Mouse (Mus musculus): ENCODE results near the gene Dtnb. TPM values are rescaled to one million over a fixed set of nuclear protein-coding genes. Genes with fewer than 3 reads are reported as not detected.

Dtnb gene
- polyA plus RNA-seq, 1 experiment: 15.9 TPM

DNA sequence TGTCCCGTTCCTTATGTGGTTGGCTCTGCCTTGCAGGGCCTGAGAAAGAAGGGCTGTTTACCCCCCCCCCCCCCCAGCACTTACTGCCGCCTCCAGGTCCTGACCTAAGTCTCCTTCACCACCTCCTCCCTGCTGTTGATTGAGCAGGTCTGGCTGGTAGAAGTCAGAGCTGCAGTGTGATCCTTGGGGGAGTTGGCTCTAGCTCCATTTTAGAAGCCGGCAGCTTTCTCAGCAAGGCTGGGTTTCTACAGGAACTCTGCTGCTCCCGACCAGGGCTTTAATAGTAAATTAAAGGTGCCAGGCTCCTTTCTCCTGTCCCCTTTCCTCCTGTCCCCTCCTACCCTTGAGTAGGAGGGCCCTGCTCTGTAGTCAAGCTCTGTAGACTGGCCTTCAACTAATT is 238.3 kb downstream of the Dtnb start:
- H3K27ac ChIP-seq (ENCODE audit: insufficient read depth, low read depth, low read length): no peak overlapping the region
- H3K27me3 ChIP-seq (ENCODE audit: control insufficient read depth, insufficient read depth, low read length): no peaks in the 10 kb centered on the region
- H3K4me3 ChIP-seq (ENCODE audit: low read depth, low read length): no peak overlapping the region
- TF ChIP-seq POLR2A (IDR thresholded peaks at IDR 0.05; ENCODE audit: low read depth, low read length): no peak
- no peak for TF ChIP-seq CTCF (IDR thresholded peaks at IDR 0.05; ENCODE audit: extremely low read depth, insufficient read length, insufficient replicate concordance, low read depth, low read length)
- no peaks in the 10 kb centered on the region for H3K36me3 ChIP-seq (ENCODE audit: control insufficient read depth, insufficient read depth, low read length)
- peaks cover 22% of the 10 kb centered on the region for H3K4me1 ChIP-seq (ENCODE audit: control insufficient read depth, insufficient read depth, insufficient read length, low read length)
- 56% methylated on average over 4 of the region's 4 CpGs for WGBS

DNA sequence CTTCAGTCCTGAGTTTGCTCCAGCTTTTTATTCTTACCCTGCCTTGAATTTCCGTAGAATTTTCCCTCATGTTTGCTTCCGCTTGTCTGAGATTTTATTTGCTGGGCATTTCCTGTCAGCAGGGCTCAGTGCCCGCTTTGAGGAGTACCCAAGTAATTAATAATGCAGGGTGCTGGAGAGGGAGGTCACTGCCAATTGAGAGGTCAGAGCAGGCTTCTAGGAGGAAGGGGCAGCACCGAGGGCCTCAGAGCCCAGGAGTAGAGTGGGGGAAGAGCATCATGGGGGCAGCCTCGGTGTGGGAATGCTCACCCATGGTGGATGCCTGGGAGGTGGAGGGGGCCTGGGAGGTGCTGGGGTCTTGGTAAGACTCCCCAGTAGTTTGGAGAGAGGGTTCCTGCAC is 239.4 kb downstream of the Dtnb start:
- H3K27me3 ChIP-seq (ENCODE audit: control insufficient read depth, insufficient read depth, low read length): no peaks in the 10 kb centered on the region
- H3K27ac ChIP-seq (ENCODE audit: insufficient read depth, low read depth, low read length): no peak overlapping the region
- H3K36me3 ChIP-seq (ENCODE audit: control insufficient read depth, insufficient read depth, low read length): no peaks in the 10 kb centered on the region
- TF ChIP-seq CTCF (IDR thresholded peaks at IDR 0.05; ENCODE audit: extremely low read depth, insufficient read length, insufficient replicate concordance, low read depth, low read length): no peak
- TF ChIP-seq POLR2A (IDR thresholded peaks at IDR 0.05; ENCODE audit: low read depth, low read length): no peak
- peaks cover 18% of the 10 kb centered on the region for H3K4me1 ChIP-seq (ENCODE audit: control insufficient read depth, insufficient read depth, insufficient read length, low read length)
- 38% methylated on average over 5 of the region's 5 CpGs for whole genome bisulfite sequencing
- H3K4me3 ChIP-seq (ENCODE audit: low read depth, low read length): no peak overlapping the region

DNA sequence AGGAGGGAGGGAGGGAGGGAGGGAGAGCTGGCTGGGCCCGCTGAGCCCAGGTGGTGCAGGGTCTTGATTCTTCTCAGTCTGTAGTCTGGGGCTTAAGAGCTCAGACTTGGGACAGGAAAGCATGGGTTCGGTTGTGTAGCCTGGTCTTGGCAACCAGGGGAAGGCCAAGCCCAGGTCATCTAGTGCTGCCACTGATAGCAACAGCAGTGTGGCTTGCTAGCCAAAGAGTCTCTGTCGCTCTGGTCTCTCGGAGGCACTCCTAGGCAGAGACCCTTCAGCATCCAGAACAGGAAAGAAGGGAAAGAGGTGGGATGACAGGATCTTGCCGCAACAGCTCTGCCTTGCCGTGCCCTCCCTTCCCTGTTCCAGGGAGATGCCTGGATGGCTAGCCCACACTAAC is 240.1 kb downstream of the Dtnb start:
- no peaks in the 10 kb centered on the region for H3K36me3 ChIP-seq (ENCODE audit: control insufficient read depth, insufficient read depth, low read length)
- 63% methylated on average over 6 of the region's 6 CpGs for WGBS
- no peak overlapping the region for H3K27ac ChIP-seq (ENCODE audit: insufficient read depth, low read depth, low read length)
- peaks cover 23% of the 10 kb centered on the region for H3K4me1 ChIP-seq (ENCODE audit: control insufficient read depth, insufficient read depth, insufficient read length, low read length)
- TF ChIP-seq CTCF (IDR thresholded peaks at IDR 0.05; ENCODE audit: extremely low read depth, insufficient read length, insufficient replicate concordance, low read depth, low read length): no peak
- TF ChIP-seq POLR2A (IDR thresholded peaks at IDR 0.05; ENCODE audit: low read depth, low read length): no peak
- no peaks in the 10 kb centered on the region for H3K27me3 ChIP-seq (ENCODE audit: control insufficient read depth, insufficient read depth, low read length)
- H3K4me3 ChIP-seq (ENCODE audit: low read depth, low read length): no peak overlapping the region

DNA sequence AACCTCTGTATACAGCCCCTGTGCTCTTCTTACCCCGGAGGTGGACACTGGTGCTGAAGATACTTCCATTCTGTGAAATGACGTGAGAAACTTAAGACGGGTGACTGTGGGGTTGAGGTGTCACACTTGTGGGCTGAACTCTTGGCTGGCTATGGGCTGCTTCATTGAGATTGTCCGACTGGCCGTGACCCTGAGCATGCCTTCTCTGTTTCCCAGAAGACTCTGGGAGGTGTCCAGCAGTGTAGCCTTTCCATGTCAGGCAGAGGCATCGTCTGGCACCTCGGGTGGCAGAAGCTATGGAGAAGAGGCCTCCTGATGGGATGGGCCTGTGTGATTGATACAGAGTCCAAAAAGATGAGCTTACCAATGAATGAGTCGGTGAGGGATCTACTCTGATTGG is 241.0 kb downstream of the Dtnb start:
- H3K4me3 ChIP-seq (ENCODE audit: low read depth, low read length): no peak overlapping the region
- 73% methylated on average over 8 of the region's 8 CpGs for WGBS
- H3K27me3 ChIP-seq (ENCODE audit: control insufficient read depth, insufficient read depth, low read length): no peaks in the 10 kb centered on the region
- TF ChIP-seq POLR2A (IDR thresholded peaks at IDR 0.05; ENCODE audit: low read depth, low read length): no peak
- no peak for TF ChIP-seq CTCF (IDR thresholded peaks at IDR 0.05; ENCODE audit: extremely low read depth, insufficient read length, insufficient replicate concordance, low read depth, low read length)
- H3K36me3 ChIP-seq (ENCODE audit: control insufficient read depth, insufficient read depth, low read length): no peaks in the 10 kb centered on the region
- H3K27ac ChIP-seq (ENCODE audit: insufficient read depth, low read depth, low read length): no peak overlapping the region
- peaks cover 30% of the 10 kb centered on the region for H3K4me1 ChIP-seq (ENCODE audit: control insufficient read depth, insufficient read depth, insufficient read length, low read length)

DNA sequence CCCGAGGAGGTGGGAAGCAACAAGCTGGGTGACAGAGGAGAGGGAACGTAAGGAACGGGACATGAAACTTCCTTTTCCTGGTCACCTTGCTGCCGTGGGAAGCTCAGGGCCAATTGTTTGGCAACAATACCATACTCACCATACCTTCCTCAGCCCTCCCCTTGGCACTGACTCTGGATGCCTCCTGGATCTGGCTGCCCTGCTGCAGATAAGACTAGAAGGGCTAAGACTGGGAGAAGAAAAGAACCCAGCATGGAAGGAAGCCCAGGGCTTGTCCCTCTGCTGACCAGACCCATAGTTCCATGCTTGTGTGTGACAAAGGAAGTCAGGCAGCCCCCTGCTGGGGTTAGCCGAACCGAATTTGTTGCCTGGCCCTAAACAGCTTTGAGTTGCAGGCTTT is 243.2 kb downstream of the Dtnb start:
- Histone ChIP-seq H3K4me1 (ENCODE audit: control insufficient read depth, insufficient read depth, insufficient read length, low read length) (peaks cover 33% of the 10 kb centered on the region), H3K36me3 (ENCODE audit: control insufficient read depth, insufficient read depth, low read length) (no peaks in the 10 kb centered on the region), H3K27ac (ENCODE audit: insufficient read depth, low read depth, low read length) (no peak overlapping the region), H3K4me3 (ENCODE audit: low read depth, low read length) (no peak overlapping the region), H3K27me3 (ENCODE audit: control insufficient read depth, insufficient read depth, low read length) (no peaks in the 10 kb centered on the region)
- TF ChIP-seq POLR2A (IDR thresholded peaks at IDR 0.05; ENCODE audit: low read depth, low read length) (no peak), CTCF (IDR thresholded peaks at IDR 0.05; ENCODE audit: extremely low read depth, insufficient read length, insufficient replicate concordance, low read depth, low read length) (no peak)
- WGBS: 25% methylated on average over 6 of the region's 6 CpGs

DNA sequence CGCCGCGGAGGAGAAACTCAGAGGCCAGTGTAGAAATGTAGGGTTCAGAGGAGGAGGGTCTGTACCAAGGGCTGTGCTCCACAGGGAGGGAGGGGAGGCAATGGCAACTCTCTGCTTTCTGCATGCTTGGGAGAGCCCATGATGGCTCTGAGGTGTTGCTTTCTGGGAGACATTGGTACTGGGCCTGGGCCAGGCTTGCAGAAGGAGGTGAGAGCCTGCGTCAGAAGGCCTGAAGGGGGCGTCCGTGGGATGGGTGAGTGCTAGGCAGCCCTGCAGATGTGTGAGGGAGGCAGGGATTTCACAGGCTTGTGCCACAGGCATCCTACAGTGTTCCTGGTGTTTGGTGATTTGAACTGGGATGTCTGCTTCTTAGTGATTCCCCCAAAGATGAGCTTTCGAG is 244.9 kb downstream of the Dtnb start:
- TF ChIP-seq POLR2A (IDR thresholded peaks at IDR 0.05; ENCODE audit: low read depth, low read length): no peak
- Histone ChIP-seq H3K27me3 (ENCODE audit: control insufficient read depth, insufficient read depth, low read length) (no peaks in the 10 kb centered on the region), H3K36me3 (ENCODE audit: control insufficient read depth, insufficient read depth, low read length) (no peaks in the 10 kb centered on the region), H3K4me1 (ENCODE audit: control insufficient read depth, insufficient read depth, insufficient read length, low read length) (peaks cover 26% of the 10 kb centered on the region), H3K27ac (ENCODE audit: insufficient read depth, low read depth, low read length) (no peak overlapping the region), H3K4me3 (ENCODE audit: low read depth, low read length) (no peak overlapping the region)
- 70% methylated on average over 7 of the region's 7 CpGs for WGBS

DNA sequence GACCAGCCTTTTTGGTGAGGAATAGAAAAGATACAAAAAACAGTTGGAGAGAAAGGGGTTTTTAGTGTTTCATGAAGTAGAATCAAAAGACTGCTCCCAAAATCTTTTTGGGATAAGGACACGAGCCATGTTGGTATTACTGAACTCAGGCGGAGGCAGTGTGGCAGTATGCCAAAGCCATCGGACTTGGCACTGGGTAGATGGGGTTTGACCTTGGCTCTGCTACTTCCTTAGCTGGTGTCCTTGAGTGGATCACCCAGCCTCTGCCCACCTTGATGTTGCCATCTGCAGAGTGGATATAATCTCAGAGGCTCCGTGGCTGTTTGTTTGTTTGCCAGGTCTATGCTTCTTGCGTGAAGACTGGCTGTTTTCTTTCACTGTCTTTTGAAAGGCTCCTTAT is 245.4 kb downstream of the Dtnb start:
- H3K27me3 ChIP-seq (ENCODE audit: control insufficient read depth, insufficient read depth, low read length): no peaks in the 10 kb centered on the region
- H3K4me3 ChIP-seq (ENCODE audit: low read depth, low read length): no peak overlapping the region
- H3K4me1 ChIP-seq (ENCODE audit: control insufficient read depth, insufficient read depth, insufficient read length, low read length): peaks cover 26% of the 10 kb centered on the region
- no peaks in the 10 kb centered on the region for H3K36me3 ChIP-seq (ENCODE audit: control insufficient read depth, insufficient read depth, low read length)
- WGBS: 34% methylated on average over 5 of the region's 5 CpGs
- no peak for TF ChIP-seq POLR2A (IDR thresholded peaks at IDR 0.05; ENCODE audit: low read depth, low read length)
- no peak for TF ChIP-seq CTCF (IDR thresholded peaks at IDR 0.05; ENCODE audit: extremely low read depth, insufficient read length, insufficient replicate concordance, low read depth, low read length)
- H3K27ac ChIP-seq (ENCODE audit: insufficient read depth, low read depth, low read length): no peak overlapping the region

DNA sequence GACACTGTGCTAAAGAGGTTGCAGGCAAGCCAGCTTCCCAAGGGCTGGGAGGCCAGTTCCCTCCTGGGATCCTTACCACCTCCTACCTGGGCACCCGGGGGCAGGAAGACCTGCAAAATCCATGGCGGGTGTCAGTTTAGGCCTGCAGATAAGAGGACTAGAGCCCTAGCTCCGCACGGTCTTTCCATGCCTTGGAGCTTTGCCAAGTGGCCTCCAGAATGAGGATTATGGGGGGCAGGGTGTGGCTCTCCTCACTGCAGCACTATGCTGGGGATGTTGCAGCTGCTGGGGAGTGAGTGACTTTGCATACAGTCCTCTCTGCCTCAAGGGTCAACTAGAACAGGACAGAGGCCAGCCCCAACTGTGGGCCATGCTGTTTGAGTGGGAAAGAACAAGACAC is 247.7 kb downstream of the Dtnb start:
- no peak overlapping the region for H3K4me3 ChIP-seq (ENCODE audit: low read depth, low read length)
- TF ChIP-seq POLR2A (IDR thresholded peaks at IDR 0.05; ENCODE audit: low read depth, low read length) (no peak), CTCF (IDR thresholded peaks at IDR 0.05; ENCODE audit: extremely low read depth, insufficient read length, insufficient replicate concordance, low read depth, low read length) (no peak)
- peaks cover 33% of the 10 kb centered on the region for H3K4me1 ChIP-seq (ENCODE audit: control insufficient read depth, insufficient read depth, insufficient read length, low read length)
- no peaks in the 10 kb centered on the region for H3K36me3 ChIP-seq (ENCODE audit: control insufficient read depth, insufficient read depth, low read length)
- no peak overlapping the region for H3K27ac ChIP-seq (ENCODE audit: insufficient read depth, low read depth, low read length)
- WGBS: 18% methylated on average over 4 of the region's 4 CpGs
- H3K27me3 ChIP-seq (ENCODE audit: control insufficient read depth, insufficient read depth, low read length): no peaks in the 10 kb centered on the region
